Mouse (Mus musculus) hematopoietic stem cell, adult 5-6 weeks (primary cell): ENCODE measurements at regions not wholly inside any gene's neighbourhood (a gene's known extent, or its start where the extent isn't known, plus 50 kb on each side); places are given as distances from the start of the nearest gene placed in this dataset.
A peak's percentile ranks its signal among the peaks of the same experiment; 100 is the strongest.

ENCODE experiments used
- ATAC-seq, 2 experiments: fragments of 125-278 bp in 1 of 2; replicated peaks in 1 of 2; 2 replicates each; pipeline ENCODE4 v1.8.0; 2016 to 2017; ENCODE audit warnings: inconsistent platforms in 2 of 2, mild to moderate bottlenecking in 2 of 2, moderate number of reproducible peaks in 2 of 2, low read depth in 1 of 2, moderate TSS enrichment in 1 of 2; ENCODE audit not compliant: low FRiP score in 2 of 2, poor library complexity in 2 of 2, severe bottlenecking in 2 of 2, insufficient read depth in 1 of 2, low TSS enrichment in 1 of 2

GRCm38 (mm10) chr5:101596996-101597395 is 67.8 kb downstream of the Nkx6-1 start:
- ATAC-seq = no peak

DNA sequence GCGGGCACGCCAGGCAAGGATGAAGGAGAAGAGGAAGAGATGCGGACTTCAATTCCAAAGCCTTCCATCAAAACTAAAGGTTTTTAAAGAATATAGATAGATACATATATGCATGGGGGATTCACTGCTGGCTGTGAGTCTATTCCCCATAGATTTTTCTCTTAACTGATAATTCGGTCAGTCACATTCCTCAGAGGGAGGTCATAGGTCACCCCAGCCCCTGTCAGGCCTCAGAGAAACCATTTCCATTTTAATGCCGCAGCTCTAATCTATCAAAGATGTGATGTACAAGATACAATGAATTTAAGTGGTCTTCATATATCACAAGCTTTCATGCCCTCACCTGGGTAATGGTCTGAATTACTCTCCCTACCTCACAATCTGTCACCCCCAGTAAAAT is 73.6 kb downstream of the Nkx6-1 start:
- ATAC-seq = no peak

- no peak for ATAC-seq
These were observed 74.3 kb downstream of the Nkx6-1 start for GRCm38 (mm10) chr5:101590341-101591124.

- ATAC-seq = no peak
These were observed 91.8 kb downstream of the Nkx6-1 start for GRCm38 (mm10) chr5:101572966-101573365.

GRCm38 (mm10) chr5:101565770-101566169 is 99.0 kb downstream of the Nkx6-1 start:
- no peak for ATAC-seq

DNA sequence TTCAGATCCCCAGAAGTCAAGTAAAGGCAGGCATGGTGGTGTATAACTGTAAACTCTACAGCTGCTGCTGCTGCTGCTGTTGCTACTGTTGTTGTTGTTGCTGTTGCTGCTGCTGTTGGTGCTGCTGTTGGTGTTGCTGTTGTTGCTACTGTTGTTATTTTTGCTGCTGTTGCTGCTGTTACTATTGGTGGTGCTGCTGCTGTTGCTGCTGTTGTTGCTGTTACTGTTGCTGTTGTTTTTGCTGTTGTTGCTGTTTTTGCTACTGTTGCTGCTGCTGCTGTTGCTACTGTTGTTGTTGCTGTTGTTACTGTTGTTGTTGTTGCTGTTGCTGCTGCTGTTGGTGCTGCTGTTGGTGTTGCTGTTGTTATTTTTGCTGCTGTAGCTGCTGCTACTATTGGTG is 104.4 kb downstream of the Nkx6-1 start:
- ATAC-seq = no peak

DNA sequence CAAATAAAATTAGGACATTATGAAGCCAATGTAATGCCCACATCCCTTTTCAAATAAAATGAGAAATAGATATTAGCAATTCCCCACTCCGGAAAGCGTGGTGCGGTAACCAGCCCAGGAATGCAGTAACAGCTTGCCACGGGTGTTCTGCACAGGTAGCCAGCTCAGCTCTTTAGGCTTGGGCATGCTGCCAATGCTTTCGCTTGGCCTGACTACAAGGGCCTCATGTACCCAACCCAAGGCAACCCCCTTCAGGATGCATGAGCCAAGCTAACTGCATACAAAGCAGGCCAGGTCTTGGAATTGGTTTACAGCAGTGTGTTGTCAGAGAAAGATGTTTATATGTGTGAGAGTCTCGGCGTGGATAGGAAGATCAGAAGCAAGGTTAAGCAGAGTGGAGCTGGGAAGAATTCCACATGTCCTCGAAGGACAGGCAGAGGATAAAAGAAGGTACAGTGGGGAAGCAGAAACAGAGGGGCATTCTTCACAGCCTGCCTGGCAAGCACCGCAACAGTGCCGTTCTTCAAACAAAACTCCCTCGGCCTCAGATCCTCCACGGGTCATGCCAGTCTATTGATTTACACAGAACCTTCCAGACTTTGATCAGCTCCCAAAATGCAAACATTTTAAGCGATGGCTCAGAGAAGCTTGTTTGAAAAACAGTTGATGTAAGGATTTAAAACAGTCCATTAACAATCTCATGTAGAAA is 106.4 kb downstream of the Nkx6-1 start:
- no peak for ATAC-seq

GRCm38 (mm10) chr5:101557156-101557555 is 107.6 kb downstream of the Nkx6-1 start:
- no peak for ATAC-seq

DNA sequence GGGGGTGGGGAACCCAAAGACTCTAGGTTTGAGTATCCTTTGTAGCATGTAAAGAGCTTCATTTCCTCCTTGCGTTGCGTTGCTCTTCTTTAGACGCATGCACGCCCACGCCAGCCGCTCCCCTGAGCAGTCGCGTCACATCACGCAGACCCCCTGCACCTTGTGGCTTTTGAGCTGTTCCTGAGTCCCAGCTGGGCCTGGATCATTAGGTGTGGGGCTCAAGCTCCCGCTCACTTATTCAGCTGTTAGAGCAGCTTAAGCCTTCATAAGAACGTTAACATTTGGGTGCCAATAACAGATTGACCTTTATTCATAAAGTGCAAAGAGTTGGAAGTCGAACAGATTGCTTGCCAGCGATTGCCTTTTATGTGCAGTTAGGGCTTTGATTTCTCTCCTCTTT is 121.5 kb downstream of the Nkx6-1 start:
- no peak for ATAC-seq

GRCm38 (mm10) chr5:101539818-101540217 is 125.0 kb downstream of the Nkx6-1 start:
- ATAC-seq = no peak

- peak in 1 of 2 experiments; percentile 13; a peak in 1 of 4 replicates for ATAC-seq
These were observed 125.6 kb downstream of the Nkx6-1 start for GRCm38 (mm10) chr5:101539254-101539549.

DNA sequence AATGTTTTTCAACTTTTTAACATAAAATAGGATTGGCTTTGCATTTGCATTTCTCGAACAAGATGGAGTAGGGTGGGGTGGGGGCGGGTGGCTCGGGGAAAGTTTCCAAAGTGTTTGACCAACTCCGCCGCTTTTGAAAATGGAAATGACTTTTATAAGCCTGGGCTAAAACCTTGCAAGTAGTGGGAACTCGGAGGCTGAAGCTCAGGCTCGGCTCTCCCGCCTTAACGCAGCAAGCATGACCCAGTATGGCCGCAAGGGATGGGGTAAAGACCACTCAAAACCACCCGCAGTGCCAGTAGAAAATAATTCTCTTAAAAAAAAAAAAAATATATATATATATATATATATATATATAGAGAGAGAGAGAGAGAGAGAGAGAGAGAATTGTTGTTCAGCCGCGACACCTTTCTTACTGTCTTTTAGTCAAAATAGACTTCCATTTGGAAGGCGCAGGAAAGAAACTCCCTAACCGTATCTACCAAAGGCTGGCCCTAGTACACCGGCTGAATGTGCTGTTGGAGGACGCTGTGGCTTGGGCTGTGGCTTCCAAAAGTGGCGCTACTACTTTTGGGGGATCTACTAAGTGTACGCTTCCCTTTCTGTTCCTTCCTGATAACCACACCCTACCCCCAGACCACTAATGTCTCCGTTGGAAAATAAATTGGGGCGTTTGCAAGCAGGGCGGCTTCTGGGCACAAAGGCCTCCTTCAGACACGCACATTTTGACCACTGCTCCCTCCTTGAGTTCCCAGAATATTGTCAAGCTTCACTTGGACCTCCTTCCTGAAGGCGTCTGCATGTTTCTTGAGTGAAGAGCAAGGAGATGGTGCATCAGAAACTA is 126.2 kb downstream of the Nkx6-1 start:
- ATAC-seq = peak; percentile 58 to 66

DNA sequence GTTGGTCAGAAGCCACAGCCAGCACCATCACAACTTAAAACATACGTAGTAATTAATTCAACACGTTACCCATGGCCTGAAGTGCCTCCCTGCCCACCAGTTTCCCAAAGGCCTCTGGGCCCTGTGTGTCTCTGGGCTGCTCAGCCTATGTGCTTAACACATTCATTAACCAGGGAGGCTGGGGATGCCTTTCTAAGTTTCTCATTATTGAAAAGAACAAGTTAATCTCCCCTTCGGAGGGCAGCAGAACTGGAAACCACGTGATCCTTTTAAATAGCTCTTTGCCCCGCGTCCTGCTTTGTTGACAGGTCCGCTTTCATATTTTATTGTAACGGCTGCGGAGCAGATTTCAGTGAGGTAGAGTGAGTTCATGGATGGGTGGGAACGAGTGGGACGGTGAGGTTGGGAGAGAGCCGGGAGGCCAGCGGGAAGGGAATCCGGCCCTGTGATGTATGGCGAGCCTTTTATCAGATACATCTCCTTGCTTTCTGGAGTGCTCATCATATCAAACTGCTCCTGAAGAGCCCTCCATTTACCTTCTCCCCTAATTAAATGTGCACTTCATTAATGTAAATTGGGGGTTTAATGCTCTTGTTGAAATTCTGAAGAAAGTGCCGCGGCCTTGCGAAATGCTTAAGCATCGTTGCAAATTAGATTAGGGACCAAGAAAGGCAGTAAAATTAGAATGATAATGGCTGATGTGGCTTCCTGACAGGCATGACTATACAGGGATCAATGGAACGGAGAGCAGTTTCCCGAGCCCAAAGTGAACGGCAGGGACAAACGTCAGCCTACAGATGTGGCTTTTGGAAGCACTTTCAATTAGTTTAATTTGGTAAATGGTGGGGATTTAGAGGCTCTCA is 127.0 kb downstream of the Nkx6-1 start:
- ATAC-seq = no peak

GRCm38 (mm10) chr5:101535451-101535850 is 129.3 kb downstream of the Nkx6-1 start:
- no peak for ATAC-seq

- no peak for ATAC-seq
These were observed 139.4 kb downstream of the Nkx6-1 start for GRCm38 (mm10) chr5:101525346-101525745.

DNA sequence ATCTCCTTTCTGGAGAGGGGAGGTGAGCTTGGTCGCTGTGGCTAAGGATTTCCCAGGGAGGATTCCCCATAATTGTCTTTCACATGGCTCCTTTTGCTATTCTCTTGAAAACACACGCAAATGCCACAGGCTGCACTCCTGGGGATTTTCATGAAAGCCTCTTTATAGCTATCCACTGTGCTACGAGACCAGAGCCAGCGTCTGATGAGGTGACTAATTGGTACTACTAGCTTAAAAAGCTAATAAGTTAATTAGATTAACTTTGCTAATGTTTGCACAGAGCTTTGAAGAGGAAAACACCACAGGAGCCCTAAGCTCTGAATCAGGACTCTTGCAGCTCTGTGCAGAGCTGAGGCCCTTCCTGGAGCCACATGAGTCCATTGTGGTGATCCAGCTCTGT is 140.1 kb downstream of the Nkx6-1 start:
- ATAC-seq = no peak

GRCm38 (mm10) chr5:101523902-101524301 is 140.9 kb downstream of the Nkx6-1 start:
- ATAC-seq = no peak
